Mouse (Mus musculus): ENCODE data around the gene Try5. TPM values are rescaled to one million over a fixed set of nuclear protein-coding genes. Genes with fewer than 3 reads are reported as not detected.
"Not testable (repeated sequence)": the region's sequence is repeated elsewhere in the genome, so short reads cannot be mapped to it uniquely, and the experiment has no call there.

The Try5 gene
- under 1 TPM in 1 of 2 experiments, not detected in 1; 0.46 TPM for total RNA-seq (2021)

DNA sequence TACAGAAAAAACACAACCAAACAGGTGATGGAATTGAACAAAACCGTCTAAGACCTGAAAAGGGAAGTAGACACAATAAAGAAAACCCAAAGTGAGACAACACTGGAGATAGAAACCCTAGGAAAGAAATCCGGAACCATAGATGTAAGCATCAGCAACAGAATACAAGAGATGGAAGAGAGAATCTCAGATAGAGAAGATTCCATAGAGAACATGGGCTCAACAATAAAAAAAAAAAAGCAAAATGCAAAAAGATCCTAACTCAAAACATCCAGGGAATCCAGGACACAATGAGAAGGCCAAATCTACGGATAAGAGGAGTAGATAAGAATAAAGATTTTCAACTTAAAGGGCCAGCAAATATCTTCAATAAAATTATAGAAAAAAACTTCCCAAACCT, at the start of gene Try5:
Gene Try5 (minus strand): TSS at position 101 of the 400 bp plus-strand sequence.
- DNase-seq; intact Hi-C loops (cut with DNase I): not testable (repeated sequence)

- intact Hi-C loops (cut with DNase I), result no loop called here
Measured at GRCm38 (mm10) chr6:41353932-41354331, 37.3 kb upstream of the Try5 start, which contains the start of gene Try10. Gene Try10 (plus strand): TSS chr6:41354105.

GRCm38 (mm10) chr6:41301969-41302368, 14.7 kb downstream of the Try5 start, which contains the start of gene Try4:
Gene Try4 (plus strand): TSS chr6:41302269.
- intact Hi-C loops (cut with DNase I), result no loop called here
- no peak for DNase-seq

More at GRCm38 (mm10) chr6:41353932-41354331, 37.3 kb upstream of the Try5 start, which contains the start of gene Try10:
- DNase-seq, result no peak

DNA sequence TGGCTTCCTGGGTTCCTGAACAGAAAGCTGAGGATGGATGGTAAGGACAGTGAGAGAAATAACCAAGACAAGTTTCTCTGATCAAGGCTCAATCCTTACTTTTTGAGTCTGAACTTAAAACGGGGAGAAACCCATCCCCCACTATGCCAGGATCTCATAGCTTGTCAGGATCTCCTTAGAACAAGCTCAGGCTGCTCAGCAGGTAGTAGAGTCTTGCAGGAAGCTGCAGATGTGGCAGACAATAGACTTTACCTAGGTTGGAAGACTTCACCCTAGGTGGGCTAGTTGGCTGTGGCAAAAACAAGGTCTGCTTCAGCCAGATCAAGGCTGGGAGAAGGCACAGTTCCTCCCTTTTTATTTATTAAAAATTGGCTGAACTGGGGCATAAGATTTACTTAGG, 18.4 kb downstream of the Try5 start:
- no peak for DNase-seq
- intact Hi-C loops (cut with DNase I), result no loop called here

DNA sequence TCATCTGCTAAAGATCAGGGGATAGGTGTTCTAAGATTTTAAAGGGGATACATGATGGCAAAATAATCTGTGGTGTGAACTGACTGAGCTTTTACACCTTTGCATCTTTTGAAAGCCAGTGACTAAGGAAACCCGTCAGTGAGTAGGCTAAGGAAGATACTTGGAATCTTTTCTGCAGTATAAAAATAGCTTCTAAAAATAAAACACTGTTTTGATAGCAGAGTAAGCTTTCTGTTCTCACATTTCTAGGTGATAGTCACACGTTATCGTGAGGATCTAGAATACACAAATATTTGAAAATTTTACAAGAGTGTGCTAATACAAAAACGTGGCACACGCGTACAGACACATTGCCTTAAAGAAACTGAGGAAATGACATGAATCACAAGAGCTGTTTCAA, 50.5 kb downstream of the Try5 start:
- DNase-seq, result no peak
- intact Hi-C loops (cut with DNase I), result no loop called here

DNA sequence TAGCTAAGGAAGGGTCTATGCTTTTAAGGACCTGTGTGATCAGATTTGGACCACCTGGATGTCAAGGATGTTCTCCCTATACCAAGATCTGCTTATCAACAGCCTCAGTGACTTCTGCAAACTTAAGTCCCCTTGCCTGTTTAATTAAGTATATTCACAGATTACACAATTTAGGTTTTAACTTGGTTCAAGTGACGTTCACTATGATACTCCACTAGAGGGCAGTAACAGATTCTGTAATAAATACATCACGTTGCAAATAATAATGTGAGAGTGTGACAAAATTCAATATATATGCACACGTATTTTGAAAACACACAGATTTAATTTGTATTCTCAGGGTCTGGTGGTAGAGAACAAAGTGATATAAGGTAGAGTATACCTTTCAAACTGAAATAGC, 53.8 kb downstream of the Try5 start:
- intact Hi-C loops (cut with DNase I), result loop anchor here (5.0 kb wide), 1 partner anchor 290 kb away; no protein-coding TSS in a partner anchor
- no peak for DNase-seq

Other genes with a start within 250 kb of the Try5 start
- not detected for gene Try4, start 14.6 kb downstream of the Try5 start, total RNA-seq (2021)
- gene Try10, start 37.3 kb upstream of the Try5 start, total RNA-seq (2021), result not detected
- not detected for gene Prss3, start 60.8 kb upstream of the Try5 start, total RNA-seq (2021)
- gene Gm5771, start 75.5 kb upstream of the Try5 start, total RNA-seq (2021), result not detected
- gene Gm10334, start 129.3 kb upstream of the Try5 start, total RNA-seq (2021), result not detected
- gene Prss1, start 142.1 kb upstream of the Try5 start, total RNA-seq (2021), result not detected
- not detected for gene Prss2, start 204.9 kb upstream of the Try5 start, total RNA-seq (2021)